Comparison of ENCODE assay signal across 36 mouse cellular contexts in the genomic region with DNA sequence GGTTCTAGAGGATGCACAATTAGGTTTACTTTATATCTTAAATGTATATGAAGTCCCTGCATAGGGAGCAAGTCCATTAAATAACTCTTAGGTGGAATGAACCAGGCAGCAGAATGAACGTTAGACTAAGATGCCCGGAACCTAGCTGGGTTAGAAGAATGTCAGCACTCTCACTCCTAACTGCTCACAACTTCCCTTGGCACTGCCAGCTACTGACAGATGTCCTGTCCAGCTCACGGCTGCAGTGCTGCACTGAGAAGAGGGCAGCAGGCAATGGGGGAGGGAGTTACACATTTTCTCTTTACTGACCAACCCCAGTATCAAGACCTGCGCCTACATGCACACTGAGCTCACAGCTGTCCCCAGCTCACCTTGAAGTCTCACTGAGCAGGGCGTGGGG. TPM values are rescaled to one million over a fixed set of nuclear protein-coding genes. Genes with fewer than 3 reads are reported as not detected.
DNase-seq lines count a peak whose midpoint lies in the region; ATAC-seq and TF ChIP-seq lines count a peak whose summit lies in the region.
"Had no signal": no experiment of that assay in that cellular context is flagged by ENCODE, and none has a peak within 500 bp of the region (broad histone marks: within the 10 kb centered on the region; RNA-seq: fewer than 3 reads in every experiment).

No protein-coding gene starts in this region.

- no peaks in the 10 kb centered on the region for H3K9me3 ChIP-seq in liver, embryonic 15.5 days (replicated peaks)
- H3K9me3 ChIP-seq in midbrain, embryonic 11.5 days (ENCODE audit: control insufficient read depth, low read length): no peaks in the 10 kb centered on the region
- H3K9me3 ChIP-seq in midbrain, embryonic 16.5 days (replicated peaks; ENCODE audit: control insufficient read depth, low read length, poor library complexity, severe bottlenecking): no peaks in the 10 kb centered on the region
- H3K9me3 ChIP-seq in stomach, postnatal 0 days (ENCODE audit: control insufficient read depth, low read length): no peaks in the 10 kb centered on the region
- H3K9me3 ChIP-seq: embryonic facial prominence, embryonic 10.5 days; embryonic facial prominence, embryonic 13.5 days; forebrain, embryonic 13.5 days; heart, embryonic 10.5 days; heart, embryonic 13.5 days; hindbrain, embryonic 12.5 days had no signal

- H3K27me3 ChIP-seq in liver, embryonic 15.5 days: no peaks in the 10 kb centered on the region
- no peaks in the 10 kb centered on the region for H3K27me3 ChIP-seq in midbrain, embryonic 11.5 days (ENCODE audit: control insufficient read depth, insufficient read depth, low read length)
- H3K27me3 ChIP-seq in midbrain, embryonic 16.5 days (ENCODE audit: control insufficient read depth, insufficient read depth, low read depth, low read length): no peaks in the 10 kb centered on the region
- no peaks in the 10 kb centered on the region for H3K27me3 ChIP-seq in stomach, postnatal 0 days (ENCODE audit: control insufficient read depth, insufficient read depth, low read length)
- H3K27me3 ChIP-seq: embryonic facial prominence, embryonic 13.5 days; forebrain, embryonic 13.5 days; heart, embryonic 13.5 days; hindbrain, embryonic 12.5 days had no signal

- H3K27ac ChIP-seq in liver, embryonic 15.5 days (replicated peaks): peak overlapping the region; percentile 16; the same call in 1 of the 2 replicates
- H3K27ac ChIP-seq in midbrain, embryonic 11.5 days (ENCODE audit: low read depth, low read length): no peak overlapping the region
- no peak overlapping the region for H3K27ac ChIP-seq in midbrain, embryonic 16.5 days (ENCODE audit: low read length)
- H3K27ac ChIP-seq in stomach, postnatal 0 days (replicated peaks): no peak overlapping the region
- H3K27ac ChIP-seq: embryonic facial prominence, embryonic 10.5 days; embryonic facial prominence, embryonic 13.5 days; forebrain, embryonic 13.5 days; heart, adult 2 months; heart, embryonic 10.5 days; heart, embryonic 13.5 days; hindbrain, embryonic 12.5 days had no signal

- H3K9ac ChIP-seq in liver, embryonic 15.5 days: no peak overlapping the region
- no peak overlapping the region for H3K9ac ChIP-seq in midbrain, embryonic 11.5 days (ENCODE audit: low read length)
- no peak overlapping the region for H3K9ac ChIP-seq in midbrain, embryonic 16.5 days (ENCODE audit: low read depth, low read length)
- H3K9ac ChIP-seq in stomach, postnatal 0 days (ENCODE audit: low read length): no peak overlapping the region
- H3K9ac ChIP-seq: embryonic facial prominence, embryonic 13.5 days; forebrain, embryonic 13.5 days; heart, embryonic 13.5 days; hindbrain, embryonic 12.5 days had no signal

- no peak overlapping the region for H3K4me2 ChIP-seq in liver, embryonic 15.5 days
- no peak overlapping the region for H3K4me2 ChIP-seq in midbrain, embryonic 11.5 days
- no peak overlapping the region for H3K4me2 ChIP-seq in midbrain, embryonic 16.5 days (ENCODE audit: low read length)
- H3K4me2 ChIP-seq in stomach, postnatal 0 days (replicated peaks; ENCODE audit: low read depth): no peak overlapping the region
- H3K4me2 ChIP-seq: embryonic facial prominence, embryonic 13.5 days; forebrain, embryonic 13.5 days; heart, embryonic 13.5 days; hindbrain, embryonic 12.5 days had no signal

- no peak for TF ChIP-seq CTCF in stomach, postnatal 0 days (IDR thresholded peaks at IDR 0.05; ENCODE audit: low read depth)

- ATAC-seq in liver, embryonic 15.5 days (ENCODE audit: insufficient read depth): no peak
- ATAC-seq in midbrain, embryonic 11.5 days (ENCODE audit: low FRiP score): no peak
- ATAC-seq in midbrain, embryonic 16.5 days: no peak
- peak; percentile 54; the same call in 1 of the 2 replicates for ATAC-seq in stomach, postnatal 0 days (ENCODE audit: low FRiP score, low TSS enrichment)
- ATAC-seq: CD4-positive, CD25-positive, alpha-beta regulatory T cell, adult 4 months; forebrain, embryonic 13.5 days; forebrain, embryonic 16.5 days; hindbrain, embryonic 16.5 days; inflammation-experienced regulatory T-cells, adult 6 months had no signal

- peak; percentile 81 for DNase-seq in heart, adult 11 months
- no peak for DNase-seq in heart, postnatal 4 days
- DNase-seq in liver: no peak
- DNase-seq in midbrain, embryonic 11.5 days (ENCODE audit: low spot score, missing footprints): peak; percentile 69
- no peak for DNase-seq in stomach, postnatal 0 days (ENCODE audit: low spot score)
- DNase-seq in gastrocnemius, postnatal 10 days: no peak
- DNase-seq: adrenal gland, adult 2 months; adrenal gland, postnatal 14 days; cerebellum, adult 11 months; cerebellum, adult 2 months; cerebellum, adult 9-11 months; cerebellum, postnatal 25 days; gastrocnemius, adult 2 months; gastrocnemius, postnatal 25 days; heart, adult 2 months; heart, postnatal 14 days; kidney, adult 11 months had no signal

- no peak for TF ChIP-seq EP300 in stomach, postnatal 0 days (optimal IDR thresholded peaks at IDR 0.05)

- peaks cover 86% of the 10 kb centered on the region for H3K36me3 ChIP-seq in liver, embryonic 15.5 days (replicated peaks)
- peaks cover 24% of the 10 kb centered on the region for H3K36me3 ChIP-seq in midbrain, embryonic 11.5 days (ENCODE audit: control insufficient read depth, insufficient read depth, low read length)
- H3K36me3 ChIP-seq in midbrain, embryonic 16.5 days (ENCODE audit: control insufficient read depth, insufficient read depth, low read length): peaks cover 24% of the 10 kb centered on the region
- peaks cover 10% of the 10 kb centered on the region for H3K36me3 ChIP-seq in stomach, postnatal 0 days (ENCODE audit: control insufficient read depth, insufficient read depth, low read length)

- 93% methylated on average over 5 of the region's 5 CpGs for WGBS in liver, embryonic 15.5 days (ENCODE audit: insufficient replicate concordance)
- WGBS in midbrain, embryonic 11.5 days: 94% methylated on average over 5 of the region's 5 CpGs
- WGBS in midbrain, embryonic 16.5 days: 92% methylated on average over 5 of the region's 5 CpGs
- WGBS in stomach, postnatal 0 days: 80% methylated on average over 5 of the region's 5 CpGs

- H3K4me3 ChIP-seq in liver, embryonic 15.5 days (replicated peaks): no peak overlapping the region
- H3K4me3 ChIP-seq in midbrain, embryonic 11.5 days (ENCODE audit: low read depth, low read length): no peak overlapping the region
- H3K4me3 ChIP-seq in midbrain, embryonic 16.5 days (ENCODE audit: low read depth, low read length): no peak overlapping the region
- no peak overlapping the region for H3K4me3 ChIP-seq in stomach, postnatal 0 days (ENCODE audit: low read depth, low read length)
- H3K4me3 ChIP-seq: embryonic facial prominence, embryonic 10.5 days; embryonic facial prominence, embryonic 13.5 days; erythroblast, embryonic 14.5 days; forebrain, embryonic 13.5 days; gastrocnemius, adult 2 months; heart, adult 2 months; heart, embryonic 10.5 days; heart, embryonic 13.5 days; hindbrain, embryonic 12.5 days had no signal

- H3K4me1 ChIP-seq in liver, embryonic 15.5 days (replicated peaks): peaks cover 39% of the 10 kb centered on the region
- no peaks in the 10 kb centered on the region for H3K4me1 ChIP-seq in midbrain, embryonic 11.5 days (ENCODE audit: control insufficient read depth, insufficient read depth, low read length)
- H3K4me1 ChIP-seq in midbrain, embryonic 16.5 days (ENCODE audit: control insufficient read depth, insufficient read depth, low read length): no peaks in the 10 kb centered on the region
- H3K4me1 ChIP-seq in stomach, postnatal 0 days (replicated peaks; ENCODE audit: control insufficient read depth, insufficient read depth): no peaks in the 10 kb centered on the region
- H3K4me1 ChIP-seq: embryonic facial prominence, embryonic 10.5 days; embryonic facial prominence, embryonic 13.5 days; heart, embryonic 10.5 days; heart, embryonic 13.5 days; hindbrain, embryonic 12.5 days had no signal

RNA-seq across cellular contexts. Expression of a gene that starts 5.4 kb away (rescaled TPM):
- total RNA-seq in heart, postnatal 4 days (2021): not detected
- 0.15 TPM in 1 of 2 replicates, not detected in the other for polyA plus RNA-seq in liver, embryonic 15.5 days (2015; fragmentation: Nextera tagmentation; extraction: Ambion mirVana)
- polyA plus RNA-seq in midbrain, embryonic 11.5 days (2014; fragmentation: Nextera tagmentation; extraction: Ambion mirVana): 0.34 and 0.43 TPM in 2 replicates
- polyA plus RNA-seq in midbrain, embryonic 16.5 days (2015; fragmentation: Nextera tagmentation; extraction: Ambion mirVana): 0.95 TPM in 1 of 2 replicates, not detected in the other
- not detected in 2 replicates for polyA plus RNA-seq in stomach, postnatal 0 days (2015; fragmentation: Nextera tagmentation; extraction: Ambion mirVana)
- not detected for total RNA-seq in gastrocnemius, postnatal 10 days (2021)
- total RNA-seq: adrenal gland, adult 2 months; adrenal gland, postnatal 14 days; adrenal gland, postnatal 4 days; common myeloid progenitor, adult 5-6 weeks; gastrocnemius, adult 2 months; gastrocnemius, postnatal 25 days; heart, postnatal 14 days had no signal
- polyA plus RNA-seq: adrenal gland, adult 2 months; C2C12; cerebellum, adult 2 months; erythroblast, embryonic 14.5 days; forebrain, embryonic 13.5 days; frontal cortex, adult 2 months; gonadal fat pad, adult 2 months; heart, adult 2 months; heart, embryonic 13.5 days; heart, embryonic 16.5 days; hindbrain, embryonic 16.5 days had no signal

RNA-seq across cellular contexts. Expression of a gene that starts 34.7 kb away (rescaled TPM):
- 10 to 100 TPM; 47.8 to 50.4 TPM for total RNA-seq in heart, postnatal 4 days (2021)
- polyA plus RNA-seq in liver, embryonic 15.5 days (2015; fragmentation: Nextera tagmentation; extraction: Ambion mirVana): 35.5 and 36.8 TPM in 2 replicates
- polyA plus RNA-seq in midbrain, embryonic 11.5 days (2014; fragmentation: Nextera tagmentation; extraction: Ambion mirVana): 113 and 130 TPM in 2 replicates
- polyA plus RNA-seq in midbrain, embryonic 16.5 days (2015; fragmentation: Nextera tagmentation; extraction: Ambion mirVana): 142 and 159 TPM in 2 replicates
- 50.0 and 51.2 TPM in 2 replicates for polyA plus RNA-seq in stomach, postnatal 0 days (2015; fragmentation: Nextera tagmentation; extraction: Ambion mirVana)
- total RNA-seq in gastrocnemius, postnatal 10 days (2021): 10 to 100 TPM; 31.8 to 55.4 TPM

RNA-seq across cellular contexts. Expression of a gene that starts 40.7 kb away (rescaled TPM):
- 100 to 1,000 TPM; 178 to 183 TPM for total RNA-seq in heart, postnatal 4 days (2021)
- polyA plus RNA-seq in liver, embryonic 15.5 days (2015; fragmentation: Nextera tagmentation; extraction: Ambion mirVana): 7.4 and 9.0 TPM in 2 replicates
- polyA plus RNA-seq in midbrain, embryonic 11.5 days (2014; fragmentation: Nextera tagmentation; extraction: Ambion mirVana): 21.5 and 27.4 TPM in 2 replicates
- polyA plus RNA-seq in midbrain, embryonic 16.5 days (2015; fragmentation: Nextera tagmentation; extraction: Ambion mirVana): 8.5 and 10.2 TPM in 2 replicates
- polyA plus RNA-seq in stomach, postnatal 0 days (2015; fragmentation: Nextera tagmentation; extraction: Ambion mirVana): 14.8 and 15.6 TPM in 2 replicates
- total RNA-seq in gastrocnemius, postnatal 10 days (2021): 100 to 1,000 TPM; 135 to 141 TPM

RNA-seq across cellular contexts. Expression of a gene that starts 41.3 kb away (rescaled TPM):
- total RNA-seq in heart, postnatal 4 days (2021): 1 to 10 TPM; 2.0 TPM
- 0.15 TPM in 2 replicates for polyA plus RNA-seq in liver, embryonic 15.5 days (2015; fragmentation: Nextera tagmentation; extraction: Ambion mirVana)
- 1.7 and 1.8 TPM in 2 replicates for polyA plus RNA-seq in midbrain, embryonic 11.5 days (2014; fragmentation: Nextera tagmentation; extraction: Ambion mirVana)
- 4.1 and 5.0 TPM in 2 replicates for polyA plus RNA-seq in midbrain, embryonic 16.5 days (2015; fragmentation: Nextera tagmentation; extraction: Ambion mirVana)
- 1.4 and 1.9 TPM in 2 replicates for polyA plus RNA-seq in stomach, postnatal 0 days (2015; fragmentation: Nextera tagmentation; extraction: Ambion mirVana)
- total RNA-seq in gastrocnemius, postnatal 10 days (2021): 1 to 10 TPM; 1.9 to 2.6 TPM
- polyA plus RNA-seq: erythroblast, embryonic 14.5 days had no signal

Comparison
In these comparisons a context has a peak if more than half of its experiments do, and no peak if none do; other contexts are left out.
1. DNase-seq: peak in heart, adult 11 months (single experiment) and midbrain, embryonic 11.5 days (single experiment); none in heart, postnatal 4 days (single experiment), liver (single experiment), stomach, postnatal 0 days (single experiment) and gastrocnemius, postnatal 10 days (single experiment).